Mouse (Mus musculus): ENCODE results near the gene Plk3. TPM values are rescaled to one million over a fixed set of nuclear protein-coding genes. Genes with fewer than 3 reads are reported as not detected.

Gene Plk3
- polyA plus RNA-seq, 1 experiment from 2014 or later: 32.8 TPM

GRCm38 (mm10) chr4:117101218-117101617 lies 32.5 kb downstream of the Plk3 start:
- no peaks in the 10 kb centered on the region; the same call in 1 of the 2 replicates for H3K27me3 ChIP-seq (ENCODE audit: control insufficient read depth, insufficient read depth, low read length)
- 50% methylated on average over 7 of the region's 7 CpGs for WGBS
- H3K9me3 ChIP-seq (ENCODE audit: control insufficient read depth, low read length): no peaks in the 10 kb centered on the region
- H3K4me2 ChIP-seq: no peak overlapping the region
- H3K4me1 ChIP-seq (ENCODE audit: control insufficient read depth, insufficient read depth, low read length): peaks cover 13% of the 10 kb centered on the region
- ATAC-seq (ENCODE audit: low FRiP score): peak; percentile 20; the same call in 1 of the 2 replicates
- H3K4me3 ChIP-seq (ENCODE audit: low read depth, low read length): no peak overlapping the region
- no peak overlapping the region for H3K27ac ChIP-seq (ENCODE audit: low read depth, low read length)
- no peaks in the 10 kb centered on the region for H3K36me3 ChIP-seq (ENCODE audit: control insufficient read depth, insufficient read depth, low read length)
- H3K9ac ChIP-seq (ENCODE audit: low read length): no peak overlapping the region
- DNase-seq (ENCODE audit: low spot score, missing footprints): no peak

GRCm38 (mm10) chr4:117100036-117100435 lies 33.7 kb downstream of the Plk3 start:
- no peak overlapping the region for H3K4me2 ChIP-seq
- no peaks in the 10 kb centered on the region for H3K9me3 ChIP-seq (ENCODE audit: control insufficient read depth, low read length)
- H3K9ac ChIP-seq (ENCODE audit: low read length): no peak overlapping the region
- no peak overlapping the region for H3K4me3 ChIP-seq (ENCODE audit: low read depth, low read length)
- H3K27ac ChIP-seq (ENCODE audit: low read depth, low read length): no peak overlapping the region
- DNase-seq (ENCODE audit: low spot score, missing footprints) (no peak), ATAC-seq (ENCODE audit: low FRiP score) (no peak)
- peaks cover 23% of the 10 kb centered on the region for H3K4me1 ChIP-seq (ENCODE audit: control insufficient read depth, insufficient read depth, low read length)
- WGBS: 69% methylated on average over 4 of the region's 4 CpGs
- no peaks in the 10 kb centered on the region for H3K36me3 ChIP-seq (ENCODE audit: control insufficient read depth, insufficient read depth, low read length)
- H3K27me3 ChIP-seq (ENCODE audit: control insufficient read depth, insufficient read depth, low read length): peaks cover 3% of the 10 kb centered on the region; the same call in 1 of the 2 replicates

- no peak overlapping the region for H3K27ac ChIP-seq (ENCODE audit: low read depth, low read length)
- peak overlapping the region; percentile 5; the same call in 1 of the 2 replicates for H3K4me2 ChIP-seq
- WGBS: 49% methylated on average over 2 of the region's 2 CpGs
- no peak overlapping the region for H3K9ac ChIP-seq (ENCODE audit: low read length)
- no peaks in the 10 kb centered on the region for H3K36me3 ChIP-seq (ENCODE audit: control insufficient read depth, insufficient read depth, low read length)
- no peak overlapping the region for H3K4me3 ChIP-seq (ENCODE audit: low read depth, low read length)
- no peaks in the 10 kb centered on the region for H3K9me3 ChIP-seq (ENCODE audit: control insufficient read depth, low read length)
- peaks cover 9% of the 10 kb centered on the region for H3K27me3 ChIP-seq (ENCODE audit: control insufficient read depth, insufficient read depth, low read length)
- H3K4me1 ChIP-seq (ENCODE audit: control insufficient read depth, insufficient read depth, low read length): peaks cover 23% of the 10 kb centered on the region
- ATAC-seq (ENCODE audit: low FRiP score) (no peak), DNase-seq (ENCODE audit: low spot score, missing footprints) (no peak)
Observed at GRCm38 (mm10) chr4:117098764-117099036, 35.1 kb downstream of the Plk3 start.

- Histone ChIP-seq H3K27me3 (ENCODE audit: control insufficient read depth, insufficient read depth, low read length) (peaks cover 9% of the 10 kb centered on the region), H3K4me1 (ENCODE audit: control insufficient read depth, insufficient read depth, low read length) (peaks cover 23% of the 10 kb centered on the region), H3K4me3 (ENCODE audit: low read depth, low read length) (no peak overlapping the region; the same call in 1 of the 2 replicates), H3K27ac (ENCODE audit: low read depth, low read length) (no peak overlapping the region), H3K36me3 (ENCODE audit: control insufficient read depth, insufficient read depth, low read length) (no peaks in the 10 kb centered on the region), H3K9me3 (ENCODE audit: control insufficient read depth, low read length) (no peaks in the 10 kb centered on the region), H3K4me2 (peak overlapping the region; percentile 3; the same call in 1 of the 2 replicates), H3K9ac (ENCODE audit: low read length) (no peak overlapping the region)
- no peak for ATAC-seq (ENCODE audit: low FRiP score)
- DNase-seq (ENCODE audit: low spot score, missing footprints): peak; percentile 83
- WGBS: 49% methylated on average over 8 of the region's 8 CpGs
Observed at GRCm38 (mm10) chr4:117097969-117098763, 35.6 kb downstream of the Plk3 start.

- H3K9ac ChIP-seq (ENCODE audit: low read length): peak overlapping the region; percentile 67
- H3K4me3 ChIP-seq (ENCODE audit: low read depth, low read length): peak overlapping the region; percentile 55
- 8% methylated on average over 5 of the region's 5 CpGs for WGBS
- peak overlapping the region; percentile 98 for H3K4me2 ChIP-seq
- ATAC-seq (ENCODE audit: low FRiP score) (no peak), DNase-seq (ENCODE audit: low spot score, missing footprints) (peak; percentile 92)
- peaks cover 9% of the 10 kb centered on the region for H3K27me3 ChIP-seq (ENCODE audit: control insufficient read depth, insufficient read depth, low read length)
- no peaks in the 10 kb centered on the region for H3K36me3 ChIP-seq (ENCODE audit: control insufficient read depth, insufficient read depth, low read length)
- no peaks in the 10 kb centered on the region for H3K9me3 ChIP-seq (ENCODE audit: control insufficient read depth, low read length)
- no peak overlapping the region for H3K27ac ChIP-seq (ENCODE audit: low read depth, low read length)
- H3K4me1 ChIP-seq (ENCODE audit: control insufficient read depth, insufficient read depth, low read length): peaks cover 23% of the 10 kb centered on the region
Observed at GRCm38 (mm10) chr4:117096666-117097065, 37.1 kb downstream of the Plk3 start.

- H3K27ac ChIP-seq (ENCODE audit: low read depth, low read length): peak within 1 kb of the TSS; percentile 54
- H3K9me3 ChIP-seq (ENCODE audit: control insufficient read depth, low read length): no peaks in the 10 kb centered on the region
- WGBS: under 1% methylated on average over 48 of the region's 50 CpGs
- peak within 1 kb of the TSS; percentile 98 for H3K4me2 ChIP-seq
- peak within 1 kb of the TSS; percentile 55 for H3K4me3 ChIP-seq (ENCODE audit: low read depth, low read length)
- peaks cover 23% of the 10 kb centered on the region for H3K4me1 ChIP-seq (ENCODE audit: control insufficient read depth, insufficient read depth, low read length)
- peak; percentile 99 for DNase-seq (ENCODE audit: low spot score, missing footprints)
- H3K36me3 ChIP-seq (ENCODE audit: control insufficient read depth, insufficient read depth, low read length): no peaks in the 10 kb centered on the region
- H3K9ac ChIP-seq (ENCODE audit: low read length): peak within 1 kb of the TSS; percentile 67
- peak; percentile 92 for ATAC-seq (ENCODE audit: low FRiP score)
- peaks cover 9% of the 10 kb centered on the region for H3K27me3 ChIP-seq (ENCODE audit: control insufficient read depth, insufficient read depth, low read length)
Observed at GRCm38 (mm10) chr4:117095551-117096452, 38.0 kb downstream of the Plk3 start, which contains the start of gene Ptch2. TSS of gene Ptch2 (plus strand) at chr4:117096075.

GRCm38 (mm10) chr4:117094626-117095361 lies 39.0 kb downstream of the Plk3 start:
- Histone ChIP-seq H3K27me3 (ENCODE audit: control insufficient read depth, insufficient read depth, low read length) (peaks cover 9% of the 10 kb centered on the region), H3K36me3 (ENCODE audit: control insufficient read depth, insufficient read depth, low read length) (no peaks in the 10 kb centered on the region), H3K27ac (ENCODE audit: low read depth, low read length) (no peak overlapping the region), H3K4me1 (ENCODE audit: control insufficient read depth, insufficient read depth, low read length) (peaks cover 23% of the 10 kb centered on the region), H3K4me3 (ENCODE audit: low read depth, low read length) (no peak overlapping the region), H3K9me3 (ENCODE audit: control insufficient read depth, low read length) (no peaks in the 10 kb centered on the region), H3K4me2 (no peak overlapping the region), H3K9ac (ENCODE audit: low read length) (no peak overlapping the region)
- ATAC-seq (ENCODE audit: low FRiP score): no peak
- 85% methylated on average over 3 of the region's 3 CpGs for WGBS
- no peak for DNase-seq (ENCODE audit: low spot score, missing footprints)

- Histone ChIP-seq H3K36me3 (ENCODE audit: control insufficient read depth, insufficient read depth, low read length) (no peaks in the 10 kb centered on the region), H3K9ac (ENCODE audit: low read length) (no peak overlapping the region), H3K4me2 (no peak overlapping the region), H3K27ac (ENCODE audit: low read depth, low read length) (no peak overlapping the region), H3K4me1 (ENCODE audit: control insufficient read depth, insufficient read depth, low read length) (peaks cover 3% of the 10 kb centered on the region), H3K27me3 (ENCODE audit: control insufficient read depth, insufficient read depth, low read length) (peaks cover 9% of the 10 kb centered on the region), H3K4me3 (ENCODE audit: low read depth, low read length) (no peak overlapping the region), H3K9me3 (ENCODE audit: control insufficient read depth, low read length) (no peaks in the 10 kb centered on the region)
- WGBS: 85% methylated on average over 7 of the region's 7 CpGs
- no peak for ATAC-seq (ENCODE audit: low FRiP score)
- no peak for DNase-seq (ENCODE audit: low spot score, missing footprints)
Observed at GRCm38 (mm10) chr4:117090586-117090985, 43.2 kb downstream of the Plk3 start.
